Mouse (Mus musculus): ENCODE data around the gene Foxj3. TPM values are rescaled to one million over a fixed set of nuclear protein-coding genes. Genes with fewer than 3 reads are reported as not detected.
A peak's percentile ranks its signal among the peaks of the same experiment; 100 is the strongest.

Gene Foxj3
- polyA plus RNA-seq, 1 experiment: 13.1 TPM

GRCm38 (mm10) chr4:119498319-119498848 is 38.4 kb upstream of the Foxj3 start:
- no peak overlapping the region for H3K4me3 ChIP-seq
- H3K79me2 ChIP-seq (ENCODE audit: control insufficient read depth, insufficient read depth): no peaks in the 10 kb centered on the region
- H3K36me3 ChIP-seq (ENCODE audit: control insufficient read depth, insufficient read depth): no peaks in the 10 kb centered on the region
- no peak for TF ChIP-seq CEBPB (IDR thresholded peaks at IDR 0.05; ENCODE audit: insufficient read depth, poor library complexity, severe bottlenecking)
- no peak for TF ChIP-seq POLR2A (IDR thresholded peaks at IDR 0.05; ENCODE audit: insufficient read length, low read depth)
- TF ChIP-seq MYOG (IDR thresholded peaks at IDR 0.05; ENCODE audit: control insufficient read depth in 1 of 3, insufficient read depth in 1 of 3, insufficient read length in 2 of 3, low read depth in 2 of 3): no peak
- no peak for TF ChIP-seq MYOD1 (IDR thresholded peaks at IDR 0.05; ENCODE audit: control insufficient read depth in 1 of 3, insufficient read length in 2 of 3, low read depth in 2 of 3)
- TF ChIP-seq TCF3 (IDR thresholded peaks at IDR 0.05; ENCODE audit: insufficient read length, low read depth): no peak
- no peak for TF ChIP-seq POLR2AphosphoS2 (IDR thresholded peaks at IDR 0.05; ENCODE audit: insufficient read length, low read depth)
- TF ChIP-seq E2F4 (IDR thresholded peaks at IDR 0.05; ENCODE audit: insufficient read depth): no peak
- H3K4me2 ChIP-seq (ENCODE audit: low read depth): no peak overlapping the region
- no peak overlapping the region for H3ac ChIP-seq (ENCODE audit: control insufficient read depth, insufficient read length)
- H3K27me3 ChIP-seq (ENCODE audit: control insufficient read depth, insufficient read depth, insufficient read length): peaks cover 10% of the 10 kb centered on the region

- peaks cover 4% of the 10 kb centered on the region for H3K27me3 ChIP-seq (ENCODE audit: control insufficient read depth, insufficient read depth, insufficient read length)
- no peak overlapping the region for H3K4me3 ChIP-seq
- H3K4me2 ChIP-seq (ENCODE audit: low read depth): no peak overlapping the region
- no peaks in the 10 kb centered on the region for H3K36me3 ChIP-seq (ENCODE audit: control insufficient read depth, insufficient read depth)
- no peak overlapping the region for H3ac ChIP-seq (ENCODE audit: control insufficient read depth, insufficient read length)
- no peaks in the 10 kb centered on the region for H3K79me2 ChIP-seq (ENCODE audit: control insufficient read depth, insufficient read depth)
- TF ChIP-seq E2F4 (IDR thresholded peaks at IDR 0.05; ENCODE audit: insufficient read depth) (no peak), MAX (IDR thresholded peaks at IDR 0.05; ENCODE audit: low read depth) (no peak), USF1 (IDR thresholded peaks at IDR 0.05; ENCODE audit: low read depth) (no peak), REST (IDR thresholded peaks at IDR 0.05; ENCODE audit: insufficient read depth, insufficient read length) (no peak), MYOD1 (IDR thresholded peaks at IDR 0.05; ENCODE audit: control insufficient read depth in 1 of 3, insufficient read length in 2 of 3, low read depth in 2 of 3) (no peak), SRF (IDR thresholded peaks at IDR 0.05; ENCODE audit: control insufficient read depth, insufficient read length, low read depth) (no peak), TCF3 (IDR thresholded peaks at IDR 0.05; ENCODE audit: insufficient read length, low read depth) (no peak), CEBPB (IDR thresholded peaks at IDR 0.05; ENCODE audit: insufficient read depth, poor library complexity, severe bottlenecking) (no peak), POLR2A (IDR thresholded peaks at IDR 0.05; ENCODE audit: insufficient read length, low read depth) (no peak), POLR2AphosphoS2 (IDR thresholded peaks at IDR 0.05; ENCODE audit: insufficient read length, low read depth) (no peak), TCF12 (IDR thresholded peaks at IDR 0.05; ENCODE audit: insufficient read depth, poor library complexity, severe bottlenecking) (no peak), MYOG (IDR thresholded peaks at IDR 0.05; ENCODE audit: control insufficient read depth in 1 of 3, insufficient read depth in 1 of 3, insufficient read length in 2 of 3, low read depth in 2 of 3) (no peak)
Observed at GRCm38 (mm10) chr4:119511591-119511990, 25.2 kb upstream of the Foxj3 start.

- Histone ChIP-seq H3K4me3 (no peak overlapping the region), H3K4me2 (ENCODE audit: low read depth) (peak overlapping the region; percentile 53)
- peak; percentile 43 to 91 (median 76) for TF ChIP-seq MYOD1 (IDR thresholded peaks at IDR 0.05; ENCODE audit: control insufficient read depth in 1 of 3, insufficient read length in 2 of 3, low read depth in 2 of 3)
- no peak for TF ChIP-seq POLR2AphosphoS2 (IDR thresholded peaks at IDR 0.05; ENCODE audit: insufficient read length, low read depth)
- peak; percentile 26 for TF ChIP-seq USF1 (IDR thresholded peaks at IDR 0.05; ENCODE audit: low read depth)
- TF ChIP-seq MYOG (IDR thresholded peaks at IDR 0.05; ENCODE audit: control insufficient read depth in 1 of 3, insufficient read depth in 1 of 3, insufficient read length in 2 of 3, low read depth in 2 of 3): peak; percentile 74 to 95 (median 89)
- peak; percentile 12 for TF ChIP-seq TCF12 (IDR thresholded peaks at IDR 0.05; ENCODE audit: insufficient read depth, poor library complexity, severe bottlenecking)
Observed at GRCm38 (mm10) chr4:119512731-119513141, 24.1 kb upstream of the Foxj3 start.

GRCm38 (mm10) chr4:119523575-119523974 is 13.2 kb upstream of the Foxj3 start:
- no peak overlapping the region for H3ac ChIP-seq (ENCODE audit: control insufficient read depth, insufficient read length)
- no peak overlapping the region for H3K4me2 ChIP-seq (ENCODE audit: low read depth)
- no peaks in the 10 kb centered on the region for H3K36me3 ChIP-seq (ENCODE audit: control insufficient read depth, insufficient read depth)
- H3K79me2 ChIP-seq (ENCODE audit: control insufficient read depth, insufficient read depth): no peaks in the 10 kb centered on the region
- no peak for TF ChIP-seq TCF12 (IDR thresholded peaks at IDR 0.05; ENCODE audit: insufficient read depth, poor library complexity, severe bottlenecking)
- no peak for TF ChIP-seq REST (IDR thresholded peaks at IDR 0.05; ENCODE audit: insufficient read depth, insufficient read length)
- no peak for TF ChIP-seq E2F4 (IDR thresholded peaks at IDR 0.05; ENCODE audit: insufficient read depth)
- no peak for TF ChIP-seq SRF (IDR thresholded peaks at IDR 0.05; ENCODE audit: control insufficient read depth, insufficient read length, low read depth)
- no peak for TF ChIP-seq POLR2AphosphoS2 (IDR thresholded peaks at IDR 0.05; ENCODE audit: insufficient read length, low read depth)
- TF ChIP-seq MAX (IDR thresholded peaks at IDR 0.05; ENCODE audit: low read depth): no peak
- no peak for TF ChIP-seq TCF3 (IDR thresholded peaks at IDR 0.05; ENCODE audit: insufficient read length, low read depth)
- TF ChIP-seq CEBPB (IDR thresholded peaks at IDR 0.05; ENCODE audit: insufficient read depth, poor library complexity, severe bottlenecking): no peak
- TF ChIP-seq USF1 (IDR thresholded peaks at IDR 0.05; ENCODE audit: low read depth): no peak
- no peak for TF ChIP-seq MYOG (IDR thresholded peaks at IDR 0.05; ENCODE audit: control insufficient read depth in 1 of 3, insufficient read depth in 1 of 3, insufficient read length in 2 of 3, low read depth in 2 of 3)
- TF ChIP-seq MYOD1 (IDR thresholded peaks at IDR 0.05; ENCODE audit: control insufficient read depth in 1 of 3, insufficient read length in 2 of 3, low read depth in 2 of 3): no peak
- TF ChIP-seq POLR2A (IDR thresholded peaks at IDR 0.05; ENCODE audit: insufficient read length, low read depth): no peak
- peaks cover 7% of the 10 kb centered on the region for H3K27me3 ChIP-seq (ENCODE audit: control insufficient read depth, insufficient read depth, insufficient read length)
- H3K4me3 ChIP-seq: no peak overlapping the region

More at GRCm38 (mm10) chr4:119512731-119513141, 24.1 kb upstream of the Foxj3 start:
- no peak overlapping the region for H3ac ChIP-seq (ENCODE audit: control insufficient read depth, insufficient read length)
- H3K36me3 ChIP-seq (ENCODE audit: control insufficient read depth, insufficient read depth): no peaks in the 10 kb centered on the region
- H3K79me2 ChIP-seq (ENCODE audit: control insufficient read depth, insufficient read depth): no peaks in the 10 kb centered on the region
- H3K27me3 ChIP-seq (ENCODE audit: control insufficient read depth, insufficient read depth, insufficient read length): no peaks in the 10 kb centered on the region

GRCm38 (mm10) chr4:119524010-119524409 is 12.8 kb upstream of the Foxj3 start:
- Histone ChIP-seq H3K4me3 (no peak overlapping the region), H3K36me3 (ENCODE audit: control insufficient read depth, insufficient read depth) (no peaks in the 10 kb centered on the region), H3K4me2 (ENCODE audit: low read depth) (no peak overlapping the region), H3K27me3 (ENCODE audit: control insufficient read depth, insufficient read depth, insufficient read length) (peaks cover 7% of the 10 kb centered on the region), H3K79me2 (ENCODE audit: control insufficient read depth, insufficient read depth) (no peaks in the 10 kb centered on the region), H3ac (ENCODE audit: control insufficient read depth, insufficient read length) (no peak overlapping the region)
- TF ChIP-seq MAX (IDR thresholded peaks at IDR 0.05; ENCODE audit: low read depth) (no peak), MYOD1 (IDR thresholded peaks at IDR 0.05; ENCODE audit: control insufficient read depth in 1 of 3, insufficient read length in 2 of 3, low read depth in 2 of 3) (no peak), SRF (IDR thresholded peaks at IDR 0.05; ENCODE audit: control insufficient read depth, insufficient read length, low read depth) (no peak), MYOG (IDR thresholded peaks at IDR 0.05; ENCODE audit: control insufficient read depth in 1 of 3, insufficient read depth in 1 of 3, insufficient read length in 2 of 3, low read depth in 2 of 3) (no peak), TCF12 (IDR thresholded peaks at IDR 0.05; ENCODE audit: insufficient read depth, poor library complexity, severe bottlenecking) (no peak), POLR2AphosphoS2 (IDR thresholded peaks at IDR 0.05; ENCODE audit: insufficient read length, low read depth) (no peak), CEBPB (IDR thresholded peaks at IDR 0.05; ENCODE audit: insufficient read depth, poor library complexity, severe bottlenecking) (no peak)
